Mouse (Mus musculus): ENCODE measurements around the gene Btd. TPM values are rescaled to one million over a fixed set of nuclear protein-coding genes. Genes with fewer than 3 reads are reported as not detected.

Btd gene
- polyA plus RNA-seq, 1 experiment from 2014 or later = 21.2 TPM

GRCm38 (mm10) chr14:31664903-31665565, 24.2 kb downstream of the Btd start:
- DNase-seq (ENCODE audit: low spot score) = peak; percentile 40

GRCm38 (mm10) chr14:31665566-31665940, 24.7 kb downstream of the Btd start:
- DNase-seq (ENCODE audit: low spot score) = no peak

- no peak for DNase-seq (ENCODE audit: low spot score)
Measured at GRCm38 (mm10) chr14:31666931-31667705, 26.3 kb downstream of the Btd start.

GRCm38 (mm10) chr14:31667741-31668140, 26.9 kb downstream of the Btd start:
- no peak for DNase-seq (ENCODE audit: low spot score)

- DNase-seq (ENCODE audit: low spot score) = no peak
Measured at GRCm38 (mm10) chr14:31668326-31668725, 27.5 kb downstream of the Btd start.

- DNase-seq (ENCODE audit: low spot score) = no peak
Measured at GRCm38 (mm10) chr14:31669161-31669611, 28.4 kb downstream of the Btd start.

- peak; percentile 73 for DNase-seq (ENCODE audit: low spot score)
Measured at GRCm38 (mm10) chr14:31669642-31670490, 29.0 kb downstream of the Btd start.

- DNase-seq (ENCODE audit: low spot score) = no peak
Measured at GRCm38 (mm10) chr14:31671635-31672320, 30.9 kb downstream of the Btd start.

- DNase-seq (ENCODE audit: low spot score) = no peak
Measured at GRCm38 (mm10) chr14:31680656-31681055, 39.8 kb downstream of the Btd start.

- no peak for DNase-seq (ENCODE audit: low spot score)
Measured at GRCm38 (mm10) chr14:31681291-31681690, 40.5 kb downstream of the Btd start.

- peak; percentile 17 for DNase-seq (ENCODE audit: low spot score)
Measured at GRCm38 (mm10) chr14:31681931-31682555, 41.2 kb downstream of the Btd start.

- no peak for DNase-seq (ENCODE audit: low spot score)
Measured at GRCm38 (mm10) chr14:31683610-31684009, 42.8 kb downstream of the Btd start.

GRCm38 (mm10) chr14:31684343-31685040, 43.7 kb downstream of the Btd start:
- peak; percentile 48 for DNase-seq (ENCODE audit: low spot score)

GRCm38 (mm10) chr14:31685680-31686079, 44.9 kb downstream of the Btd start:
- peak; percentile 14 for DNase-seq (ENCODE audit: low spot score)

- no peak for DNase-seq (ENCODE audit: low spot score)
Measured at GRCm38 (mm10) chr14:31686231-31686630, 45.4 kb downstream of the Btd start.

GRCm38 (mm10) chr14:31692536-31692935, 51.7 kb downstream of the Btd start:
- no peak for DNase-seq (ENCODE audit: low spot score)

GRCm38 (mm10) chr14:31696206-31696984, 55.6 kb downstream of the Btd start:
- no peak for DNase-seq (ENCODE audit: low spot score)

- peak; percentile 60 for DNase-seq (ENCODE audit: low spot score)
Measured at GRCm38 (mm10) chr14:31696985-31697303, 56.1 kb downstream of the Btd start.

- DNase-seq (ENCODE audit: low spot score) = peak; percentile 42
Measured at GRCm38 (mm10) chr14:31697346-31697745, 56.5 kb downstream of the Btd start.
